Mouse (Mus musculus): ENCODE measurements around the gene Tbata.
A peak's percentile ranks its signal among the peaks of the same experiment; 100 is the strongest.

Gene Tbata

DNA sequence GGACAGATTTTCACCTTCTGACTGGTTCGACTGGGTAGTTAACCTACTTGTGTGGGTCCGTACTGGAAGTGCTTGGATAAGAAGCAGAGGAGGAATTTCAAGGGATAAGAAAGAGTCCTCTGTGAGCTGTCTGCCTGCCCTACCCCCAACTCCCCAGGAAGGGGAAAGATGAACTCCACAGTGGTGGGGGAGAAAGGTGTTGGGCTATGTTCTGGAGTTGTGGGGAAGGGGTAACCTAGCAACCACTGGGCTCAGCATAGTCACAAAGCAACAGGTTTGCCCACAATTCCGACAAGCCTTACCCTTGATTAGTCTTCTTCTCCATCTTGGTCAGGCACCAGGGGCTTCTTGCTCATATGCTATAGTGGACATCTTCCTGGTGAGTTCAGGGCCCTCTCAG lies at the start of gene Tbata:
Gene Tbata, plus strand, starts transcription at position 301 of the 400 bp plus-strand sequence.
- DNase-seq = no peak

DNA sequence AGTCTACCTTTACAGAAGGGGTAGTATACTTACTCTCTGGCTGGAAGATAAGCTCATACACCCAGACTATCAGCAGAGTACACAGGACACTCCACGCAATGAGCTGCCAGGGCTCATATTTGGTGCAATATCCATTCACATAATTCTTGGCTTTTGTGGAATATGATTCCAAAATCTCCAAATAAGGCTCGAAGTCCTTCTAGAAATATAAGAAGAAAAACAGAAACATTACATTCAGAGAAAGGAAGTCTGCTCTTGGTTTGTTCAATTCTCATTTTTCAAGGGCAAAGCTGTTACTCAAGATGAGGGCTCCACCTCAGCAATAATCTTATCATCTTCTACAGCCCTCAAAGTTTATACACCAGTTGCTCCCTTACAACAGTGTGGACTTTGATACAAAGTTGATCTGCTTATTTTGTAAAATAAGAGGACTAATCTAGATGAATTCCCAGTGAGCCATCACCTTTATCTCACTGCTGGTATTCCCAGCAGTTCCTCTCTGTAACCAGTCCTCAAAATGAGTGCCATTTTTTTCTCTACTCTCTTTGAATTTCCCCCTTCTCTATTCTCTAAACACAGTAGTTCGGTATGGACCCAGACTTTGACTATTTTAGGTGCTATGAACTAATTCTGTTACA lies 48.4 kb upstream of the Tbata start:
- DNase-seq = no peak

DNA sequence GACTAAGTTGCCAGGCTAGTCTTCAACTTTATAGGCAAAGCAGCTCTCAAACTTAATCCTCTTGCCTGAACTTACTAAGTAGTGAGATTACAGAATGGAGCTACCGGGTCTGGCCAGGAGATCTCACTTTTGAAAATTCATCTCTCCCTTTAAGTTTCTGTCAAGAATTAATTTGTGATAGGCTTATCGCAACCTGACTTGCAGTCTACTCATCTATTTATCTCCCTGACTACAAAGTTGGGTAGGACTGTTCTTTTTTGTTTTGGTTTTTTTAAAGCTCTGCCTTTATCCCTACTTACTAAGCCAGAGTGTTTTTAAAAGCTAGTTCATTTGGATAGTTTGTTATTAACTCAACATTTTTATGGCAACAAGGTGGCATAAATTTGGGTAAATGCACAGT lies 47.3 kb upstream of the Tbata start:
- no peak for DNase-seq

DNA sequence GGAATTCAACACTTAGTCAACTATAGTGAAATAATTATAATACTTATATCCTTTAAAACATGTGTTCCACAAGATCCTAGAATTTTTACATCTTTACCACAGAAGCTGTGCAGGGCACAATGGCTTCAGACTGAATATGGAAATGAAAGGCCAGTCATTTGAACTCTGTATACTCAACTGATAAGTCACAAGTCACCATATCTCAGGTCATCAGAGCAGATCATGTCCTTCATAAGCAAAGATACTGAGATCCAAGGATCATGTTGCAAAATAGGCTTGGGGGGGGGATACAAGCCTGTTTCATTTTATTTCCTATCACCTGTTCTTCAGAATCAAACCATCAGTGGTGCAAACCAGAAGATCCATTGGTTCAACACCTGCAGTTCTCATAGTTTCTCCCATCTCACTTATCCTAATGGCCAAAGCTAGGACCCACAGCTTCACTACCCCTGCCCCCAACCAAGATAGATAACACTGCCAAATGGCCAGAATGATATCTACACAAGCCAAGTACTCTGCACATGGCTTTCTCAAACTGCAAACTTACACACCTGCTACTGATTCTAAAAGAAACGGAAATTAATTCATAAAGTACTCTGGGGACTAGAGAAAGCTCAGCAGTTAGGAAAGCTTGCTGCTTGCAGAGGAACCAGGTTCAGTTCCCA lies 42.9 kb upstream of the Tbata start:
- no peak for DNase-seq

DNA sequence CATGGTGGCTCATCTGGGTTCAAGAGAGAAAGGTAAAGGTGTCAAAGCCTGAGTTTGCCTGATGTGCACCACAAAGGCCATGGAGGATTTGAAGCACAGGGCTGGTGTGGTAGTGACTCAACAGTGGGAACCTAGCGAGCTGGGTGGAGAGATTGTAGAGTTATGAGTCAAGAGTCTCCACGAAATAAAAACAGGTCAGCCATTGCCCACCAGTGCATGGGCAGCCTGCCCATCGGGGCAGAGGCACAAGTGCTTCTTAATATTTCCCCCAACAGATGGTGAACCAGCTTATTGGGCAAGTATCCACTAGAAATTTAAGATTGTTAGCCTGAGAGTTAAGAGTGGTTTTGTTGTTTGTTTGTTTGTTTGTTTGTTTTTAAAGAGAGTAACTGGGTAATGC lies 40.8 kb upstream of the Tbata start:
- no peak for DNase-seq

DNA sequence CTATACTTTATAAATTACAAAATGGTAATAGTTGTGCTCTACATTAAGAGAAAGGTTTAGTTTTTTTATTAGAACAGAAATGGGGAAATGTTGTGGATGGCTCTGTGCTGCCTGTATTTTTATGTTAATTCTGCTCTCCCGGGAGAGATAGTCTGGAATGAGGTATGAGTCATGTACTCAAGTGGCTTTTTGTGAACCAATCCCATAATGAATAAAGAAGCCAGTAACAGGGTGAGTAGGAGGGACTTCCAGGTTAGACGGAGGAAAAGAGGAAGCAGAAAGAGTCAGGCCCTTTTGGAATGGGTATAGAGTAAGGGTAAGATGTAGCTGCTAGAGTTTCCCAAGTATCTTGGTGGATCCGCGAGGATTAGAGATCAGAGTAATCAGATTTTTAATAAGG lies 37.7 kb upstream of the Tbata start:
- no peak for DNase-seq

DNA sequence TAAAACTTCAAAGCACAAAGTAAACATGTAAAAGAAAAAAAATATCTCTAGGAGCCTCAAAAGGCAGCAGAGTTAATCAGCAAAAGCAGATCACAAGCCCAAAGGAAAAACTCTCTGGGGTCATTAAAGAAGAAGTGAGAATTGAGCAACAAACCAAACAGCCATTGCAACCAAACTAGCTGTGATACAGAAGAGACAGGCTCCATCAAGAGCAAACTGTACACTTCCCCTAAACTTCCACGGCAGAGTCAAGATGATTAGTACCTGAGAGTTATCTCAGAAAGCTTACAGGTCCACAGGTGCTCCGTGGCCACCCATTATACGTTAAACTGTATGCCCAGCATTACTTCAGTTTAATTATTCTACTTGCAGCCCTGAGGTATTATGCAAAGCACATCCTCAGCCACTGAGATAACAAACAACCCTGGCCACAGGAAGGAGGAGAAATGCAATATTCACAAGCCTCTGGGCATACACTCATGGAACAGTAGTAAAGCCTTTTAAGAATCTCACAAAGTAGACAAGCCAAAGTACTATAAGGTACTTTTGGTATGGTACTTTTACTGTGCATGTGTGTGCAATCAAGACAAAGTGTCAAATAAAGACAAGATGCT lies 36.4 kb upstream of the Tbata start:
- no peak for DNase-seq

DNA sequence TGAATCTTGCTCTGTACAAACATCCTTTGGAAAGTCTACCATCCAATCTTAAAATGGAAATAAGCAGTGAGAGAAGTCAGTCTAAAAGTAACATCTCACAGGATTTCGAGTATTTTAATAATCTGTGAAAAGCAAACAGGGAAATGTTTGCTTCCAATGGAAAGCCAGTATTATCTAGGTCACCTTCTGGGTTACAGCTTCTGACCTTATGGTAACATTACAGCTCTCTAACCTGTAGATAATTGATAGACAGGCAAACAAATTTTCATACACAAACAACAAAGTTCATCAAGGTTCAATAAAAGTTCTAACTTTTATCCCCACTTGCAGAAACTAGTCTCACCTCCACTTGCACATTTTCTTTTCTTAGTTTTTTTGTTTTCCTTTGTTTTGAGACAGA lies 34.2 kb upstream of the Tbata start:
- DNase-seq = no peak

DNA sequence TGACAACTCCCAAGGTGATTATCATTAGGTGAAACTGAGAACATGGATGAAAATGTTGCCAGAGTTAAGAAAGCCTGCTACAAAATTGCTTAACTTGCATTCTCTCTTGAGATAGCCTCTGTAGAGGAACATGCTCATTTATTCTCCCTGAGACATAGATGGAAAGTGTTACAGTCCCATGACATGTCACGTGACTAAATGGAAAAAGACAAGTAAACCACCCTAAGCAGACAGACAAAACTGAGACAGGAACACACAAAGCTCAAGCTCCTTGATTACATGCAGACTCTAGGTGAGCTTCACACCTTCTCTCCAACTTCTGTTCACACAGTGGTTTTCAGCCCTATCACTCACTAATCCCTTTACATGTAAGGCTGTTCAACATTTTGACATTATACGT lies 28.4 kb upstream of the Tbata start:
- no peak for DNase-seq

DNA sequence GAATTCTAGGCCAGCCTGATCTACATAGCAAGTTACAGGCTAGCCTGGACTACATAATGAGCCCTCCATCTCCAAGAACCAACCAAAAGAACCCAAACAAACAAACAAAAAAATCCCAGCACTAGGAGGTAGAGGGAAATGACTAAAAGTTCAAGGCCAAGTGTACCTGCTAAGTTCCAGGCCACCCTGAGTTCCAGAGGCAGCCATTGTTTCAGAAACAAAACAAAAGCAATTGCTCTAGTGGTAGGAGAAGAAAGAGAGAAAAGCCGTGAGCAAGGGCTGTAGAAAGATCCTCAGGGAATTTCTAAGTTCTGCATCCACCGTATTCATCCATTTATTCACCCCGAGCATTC lies 26.0 kb upstream of the Tbata start:
- no peak for DNase-seq

DNA sequence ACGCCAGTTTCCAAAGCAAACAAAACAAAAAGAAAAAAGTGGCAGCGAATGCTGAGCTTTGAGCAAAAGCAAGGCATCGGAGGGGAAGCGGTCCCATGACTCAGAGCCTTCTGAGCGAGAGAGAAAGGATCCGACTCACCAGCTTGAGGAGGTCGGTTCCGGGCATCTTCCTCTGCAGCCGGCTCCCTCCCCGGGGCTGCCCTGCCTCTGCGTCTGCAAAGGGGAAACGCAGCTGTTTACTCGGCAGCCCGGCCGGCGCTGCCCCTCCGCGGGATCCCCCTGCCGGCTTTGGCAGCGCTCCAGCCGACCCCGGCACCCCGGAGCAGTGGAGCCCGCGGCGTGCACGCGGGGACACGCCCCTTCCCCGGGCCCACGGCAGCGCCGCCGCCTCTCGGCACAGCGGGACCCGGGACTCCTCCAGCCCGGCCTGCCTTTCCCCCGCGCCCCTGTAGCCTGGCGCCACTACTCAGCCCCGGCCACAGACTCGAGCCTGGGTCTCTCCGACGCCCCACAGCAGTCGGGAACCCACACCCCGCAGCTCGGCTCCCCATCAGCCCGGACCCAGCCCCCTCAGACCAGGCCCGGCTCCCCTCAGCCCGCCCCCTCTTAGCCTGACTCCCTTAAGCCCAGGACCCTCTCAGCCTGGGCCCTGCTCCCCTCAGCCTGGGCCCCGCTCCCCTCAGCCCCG lies 25.5 kb upstream of the Tbata start:
- peak; percentile 83 for DNase-seq

DNA sequence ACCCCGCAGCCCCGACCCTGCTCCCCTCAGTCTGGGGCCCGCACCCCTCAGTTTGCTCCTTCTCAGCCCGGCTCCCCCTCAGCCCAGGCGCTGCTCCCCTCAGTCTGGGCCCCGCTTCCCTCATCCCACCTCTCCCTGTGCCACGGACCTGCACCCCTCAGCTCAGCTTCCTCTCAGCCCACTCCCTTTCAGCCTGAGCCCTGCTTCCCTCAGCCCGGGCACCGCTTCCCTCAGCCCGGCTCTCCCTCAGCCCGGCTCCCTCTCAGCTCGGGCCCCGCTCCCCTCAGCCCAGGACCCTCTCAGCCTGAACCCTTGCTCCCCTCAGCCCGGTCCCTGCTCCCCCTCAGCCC lies 25.0 kb upstream of the Tbata start:
- no peak for DNase-seq

DNA sequence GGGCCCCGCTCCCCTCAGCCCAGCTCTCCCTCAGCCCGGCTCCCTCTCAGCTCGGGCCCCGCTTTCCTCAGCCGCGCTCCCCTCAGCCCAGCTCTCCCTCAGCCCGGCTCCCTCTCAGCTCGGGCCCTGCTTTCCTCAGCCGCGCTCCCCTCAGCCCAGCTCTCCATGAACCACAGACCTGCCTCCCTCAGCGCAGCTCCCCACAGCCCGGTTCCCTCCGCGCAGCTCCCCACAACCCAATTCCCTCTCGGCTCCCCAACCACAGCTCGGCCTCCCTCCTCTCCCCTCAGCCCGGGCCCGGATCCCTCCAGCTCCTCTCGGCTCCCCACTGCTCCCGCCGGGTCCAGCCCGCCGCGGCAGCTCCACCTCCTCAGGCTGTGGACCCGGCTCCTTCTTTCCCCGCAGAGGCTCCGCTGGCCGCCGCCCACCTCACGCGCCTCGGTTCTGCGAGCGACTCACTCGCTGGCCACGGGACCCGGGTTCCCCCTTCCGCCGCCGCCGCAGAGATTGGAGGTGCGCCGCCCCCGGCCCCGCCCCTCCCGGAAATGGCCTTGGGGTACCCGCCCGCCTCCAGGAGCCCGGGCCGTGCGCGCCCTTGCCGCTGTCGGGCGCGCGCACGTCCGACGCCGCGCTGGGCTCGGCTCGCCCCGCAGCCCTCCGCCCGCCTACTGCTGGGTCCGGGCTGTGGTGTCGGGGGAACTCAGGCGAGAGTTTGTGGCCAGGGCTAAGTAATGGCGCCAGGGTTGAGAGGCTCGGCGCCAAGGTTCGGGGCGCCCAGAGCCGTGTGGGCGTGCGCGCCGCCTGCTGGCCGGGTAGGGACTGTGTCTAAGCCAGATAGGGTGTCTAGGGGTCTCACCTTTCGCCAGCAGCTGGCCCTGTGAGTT lies 24.4 kb upstream of the Tbata start, which contains the start of gene Sgpl1:
Gene Sgpl1, minus strand, starts transcription at position 547 of the 884 bp plus-strand sequence.
- DNase-seq = peak; percentile 94

DNA sequence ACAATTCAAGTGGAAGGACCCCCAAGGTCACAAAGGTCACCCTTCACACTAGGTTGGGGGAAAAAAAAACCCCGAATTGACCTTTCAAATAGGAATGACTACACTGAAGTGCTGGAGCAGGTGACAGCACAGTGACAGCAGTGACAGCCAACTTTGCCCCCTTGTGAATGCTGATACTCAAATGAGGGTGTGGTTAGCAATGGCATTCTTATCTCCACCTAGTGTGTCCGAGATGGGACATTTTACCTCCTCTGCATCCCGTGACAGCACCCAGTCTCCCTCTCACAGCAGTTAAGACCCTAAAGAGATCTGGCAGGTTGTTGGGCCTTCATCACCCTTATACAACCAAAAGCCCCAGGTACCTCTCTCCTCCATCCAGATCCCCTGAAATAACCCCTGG lies 22.3 kb upstream of the Tbata start:
- DNase-seq = no peak

DNA sequence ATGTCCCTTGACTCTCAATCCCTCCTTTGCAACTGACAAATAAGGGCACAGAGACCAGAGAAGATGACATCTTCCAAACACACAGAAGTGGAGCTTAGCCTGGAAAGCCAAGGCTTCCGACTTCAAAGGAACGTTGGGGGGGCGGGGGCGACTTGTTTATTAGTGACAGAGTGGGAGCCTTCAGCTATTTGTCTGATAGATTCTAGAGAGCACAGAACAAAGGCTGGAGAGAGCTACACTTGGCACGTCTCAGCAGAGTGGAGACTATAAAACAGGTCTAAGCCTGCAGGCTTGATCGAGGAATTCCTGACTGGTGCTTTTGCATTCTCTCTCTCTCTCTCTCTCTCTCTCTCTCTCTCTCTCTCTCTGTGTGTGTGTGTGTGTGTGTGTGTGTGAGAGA lies 21.1 kb upstream of the Tbata start:
- no peak for DNase-seq

DNA sequence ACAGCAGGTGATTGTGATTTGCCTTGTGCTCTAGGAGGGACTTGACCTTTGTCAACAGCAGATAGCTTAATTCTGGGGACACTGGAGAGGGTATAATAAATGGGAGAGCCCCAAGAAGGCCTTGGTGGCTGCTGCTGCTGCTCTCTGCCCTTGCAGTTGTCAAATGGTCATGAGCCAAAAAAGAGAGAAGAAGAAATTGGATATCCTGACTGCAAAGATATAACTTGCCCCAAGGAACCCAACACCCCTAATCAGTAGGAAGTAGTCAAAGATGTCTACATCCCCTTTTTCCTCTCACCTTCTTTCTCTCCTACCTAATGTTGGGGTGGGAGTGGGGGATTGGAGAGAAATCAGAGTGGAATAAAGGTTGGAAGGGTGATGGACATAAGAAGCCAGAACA lies 19.6 kb upstream of the Tbata start:
- no peak for DNase-seq

DNA sequence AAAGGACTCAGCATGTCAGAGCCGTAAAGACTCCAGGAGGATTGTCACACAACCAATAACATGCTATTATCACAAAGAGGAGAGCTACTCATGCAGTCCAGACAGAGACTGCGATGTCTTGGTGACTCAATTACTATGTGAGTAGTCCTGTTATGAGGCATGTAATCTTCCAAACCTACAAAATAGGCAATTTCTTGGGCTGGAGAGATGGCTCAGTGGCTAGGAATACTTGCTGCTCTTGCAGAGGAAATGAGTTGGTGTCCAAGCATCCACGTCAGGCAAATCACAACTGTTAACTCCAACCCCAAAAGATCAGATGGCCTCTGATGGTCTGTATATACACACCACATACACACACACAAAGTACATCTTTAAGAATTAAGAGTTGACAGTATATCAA lies 16.1 kb upstream of the Tbata start:
- no peak for DNase-seq

DNA sequence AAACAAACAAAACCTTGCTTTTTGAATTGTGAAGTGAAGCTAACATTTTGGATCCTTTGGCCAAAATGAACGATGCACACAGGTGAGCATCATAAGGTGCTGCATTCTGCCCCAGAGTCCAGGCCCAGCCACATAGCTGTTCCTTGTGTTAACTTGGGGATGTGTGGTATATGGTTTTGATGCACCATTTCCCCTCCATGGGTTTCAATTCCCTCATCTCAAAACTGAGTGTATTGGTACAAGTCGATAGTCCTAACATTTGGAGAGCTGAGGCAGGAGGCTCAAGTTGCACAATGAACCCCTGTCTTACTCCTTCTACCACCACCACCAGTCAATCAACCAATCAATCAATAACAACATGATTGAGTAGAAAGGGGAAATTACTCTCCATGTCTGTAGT lies 15.3 kb upstream of the Tbata start:
- no peak for DNase-seq

DNA sequence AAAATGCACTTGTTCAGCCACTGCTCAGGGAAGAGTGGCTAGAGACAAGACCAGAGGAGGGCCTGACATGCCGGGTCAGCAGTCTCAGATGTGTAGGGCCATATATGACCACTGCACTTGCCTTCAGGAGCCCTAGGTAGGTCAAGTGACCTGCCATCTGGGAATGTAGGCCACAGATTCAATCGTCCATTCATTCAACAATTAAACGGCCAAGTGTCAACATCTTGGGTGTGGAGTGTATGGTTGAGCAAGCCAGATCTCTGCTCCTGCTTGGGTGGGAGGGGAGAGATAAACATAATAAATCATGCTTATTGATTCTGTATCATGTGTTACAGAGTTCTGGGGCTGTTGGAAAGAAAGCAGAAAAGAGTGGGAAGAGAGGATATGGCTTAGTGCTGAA lies 13.2 kb upstream of the Tbata start:
- no peak for DNase-seq

DNA sequence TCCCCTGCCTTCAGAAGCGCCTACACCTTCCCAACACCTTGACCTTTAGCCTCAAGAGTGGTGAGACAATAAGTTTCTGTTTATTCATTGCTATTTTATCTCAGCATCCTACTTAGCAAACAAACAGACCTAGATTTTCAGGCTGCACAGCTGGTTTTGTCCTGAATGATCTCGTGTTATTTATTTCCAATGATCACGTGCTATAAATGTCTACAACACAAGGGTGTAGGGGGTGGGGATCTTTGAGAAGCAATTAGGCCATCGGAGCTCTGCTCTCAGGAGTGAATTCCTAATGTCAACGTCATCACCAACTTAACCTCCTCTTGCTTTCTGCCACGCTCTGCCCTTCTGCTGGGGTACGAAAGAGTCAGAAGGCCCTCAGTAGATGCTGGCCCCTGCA lies 11.7 kb upstream of the Tbata start:
- DNase-seq = no peak

DNA sequence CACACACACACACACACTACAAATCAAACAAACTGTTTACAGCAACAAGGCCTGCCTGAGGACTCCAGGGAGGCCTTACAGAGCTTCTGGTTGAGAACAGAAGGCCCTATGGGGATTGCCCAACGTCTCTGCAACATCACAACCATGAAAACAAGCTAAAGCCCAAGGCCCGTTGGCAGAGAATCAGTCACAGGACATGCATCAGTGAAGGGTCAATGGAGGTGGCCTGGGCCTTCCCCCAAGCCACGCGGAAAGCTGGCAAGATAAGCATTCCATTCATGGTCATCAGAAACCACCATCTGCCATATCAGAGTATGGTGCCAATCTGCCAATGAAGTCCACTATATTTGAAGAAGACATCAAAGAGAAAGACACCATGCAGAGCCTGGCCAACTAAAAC lies 11.1 kb upstream of the Tbata start:
- no peak for DNase-seq

DNA sequence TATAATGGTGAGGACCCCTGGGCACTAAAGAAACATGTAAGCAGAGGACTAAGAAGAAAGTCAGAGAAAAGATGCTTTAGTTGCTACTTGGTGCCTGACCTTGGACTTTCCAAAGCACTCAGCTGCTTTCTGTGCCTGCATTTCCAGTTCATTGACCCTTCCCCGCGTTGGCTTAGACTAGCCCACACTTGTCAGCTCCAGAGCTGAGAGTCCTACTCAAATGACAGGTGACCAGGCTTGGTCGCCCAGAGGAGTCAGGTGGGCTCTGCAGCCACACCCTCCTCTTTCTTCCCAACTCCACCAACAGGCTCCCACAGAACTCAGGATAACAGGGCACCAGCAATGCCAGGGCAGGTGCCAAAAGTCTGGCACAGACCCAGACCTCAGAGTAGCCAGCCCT lies 9.4 kb upstream of the Tbata start:
- no peak for DNase-seq
